Mouse (Mus musculus): ENCODE results near the gene Gmip. TPM values are rescaled to one million over a fixed set of nuclear protein-coding genes. Genes with fewer than 3 reads are reported as not detected.

The Gmip gene
- total and polyA plus RNA-seq, 3 experiments, result 25.4 to 81.8 (median 48.1) TPM

GRCm38 (mm10) chr8:69822386-69823191 is 14.1 kb downstream of the Gmip start, which contains the start of gene Lpar2 (continued):
- no peak for TF ChIP-seq UBTF (IDR thresholded peaks at IDR 0.05; ENCODE audit: low read depth, low read length)
- TF ChIP-seq MYC (IDR thresholded peaks at IDR 0.05; ENCODE audit: low read depth, low read length), result 0 out of 2 replicates have a peak, but pooled peaks have one; percentile 31
- TF ChIP-seq TCF12 (IDR thresholded peaks at IDR 0.05; ENCODE audit: low read depth, low read length), result no peak
- peak; percentile 69 for TF ChIP-seq NRF1 (IDR thresholded peaks at IDR 0.05; ENCODE audit: low read depth, low read length)
- TF ChIP-seq IRF4 (IDR thresholded peaks at IDR 0.05; ENCODE audit: low read depth, low read length), result 0 out of 2 replicates have a peak, but pooled peaks have one; percentile 19
- no peak; the same call in 1 of the 2 replicates for TF ChIP-seq ZMIZ1 (IDR thresholded peaks at IDR 0.05; ENCODE audit: low read depth, low read length)
- no peak for TF ChIP-seq E2F4 (IDR thresholded peaks at IDR 0.05; ENCODE audit: insufficient replicate concordance, low read depth, low read length)
- peak; percentile 28; the same call in 1 of the 2 replicates for TF ChIP-seq BHLHE40 (IDR thresholded peaks at IDR 0.05; ENCODE audit: low read depth, low read length)
- TF ChIP-seq POLR2AphosphoS2 (IDR thresholded peaks at IDR 0.05; ENCODE audit: low read depth, low read length), result no peak; the same call in 1 of the 2 replicates

GRCm38 (mm10) chr8:69826371-69826770 is 17.9 kb downstream of the Gmip start:
- Histone ChIP-seq H3K27ac (ENCODE audit: insufficient read depth, low read depth) (no peak overlapping the region), H3K9ac (ENCODE audit: insufficient read depth, low read depth) (no peak overlapping the region), H3K36me3 (replicated peaks in 1 of 2; ENCODE audit: control insufficient read depth in 1 of 2, insufficient read depth in 1 of 2, low read length in 1 of 2) (peaks cover 11 to 48% of the 10 kb centered on the region in 2 experiments), H3K4me2 (ENCODE audit: insufficient read depth, low read depth, poor library complexity, severe bottlenecking) (no peak overlapping the region), H3K27me3 (replicated peaks) (no peaks in the 10 kb centered on the region), H3K4me1 (ENCODE audit: control insufficient read depth in 1 of 2, insufficient read depth in 2 of 2) (peaks cover 14 to 70% of the 10 kb centered on the region in 2 experiments), H3K79me2 (replicated peaks; ENCODE audit: control insufficient read depth, extremely low read depth, insufficient read depth, poor library complexity, severe bottlenecking) (no peaks in the 10 kb centered on the region), H3K4me3 (replicated peaks in 1 of 3; ENCODE audit: low read depth in 2 of 3, low read length in 2 of 3, poor library complexity in 1 of 3) (no peak overlapping the region), H3K9me3 (replicated peaks; ENCODE audit: low read length) (no peaks in the 10 kb centered on the region)
- no peak for DNase-seq (ENCODE audit: extremely low read depth)
- in situ Hi-C loops (cut with MboI; ENCODE audit: low pct_ligation_motif_present, low pct_unique_long_range_greater_than_20kb, low sequenced_read_pairs) (no loop called here), dilution Hi-C loops (cut with MboI; ENCODE audit: extremely low pct_ligation_motif_present, extremely low pct_unique_long_range_greater_than_20kb, low sequenced_read_pairs) (no loop called here)
- TF ChIP-seq USF1 (IDR thresholded peaks at IDR 0.05; ENCODE audit: low read depth, low read length) (no peak), EP300 (IDR thresholded peaks at IDR 0.05; ENCODE audit: low read length) (no peak), MYC (IDR thresholded peaks at IDR 0.05; ENCODE audit: low read depth, low read length) (no peak), ELF1 (IDR thresholded peaks at IDR 0.05; ENCODE audit: low read depth, low read length) (no peak), TBP (conservative IDR thresholded peaks at IDR 0.05; ENCODE audit: low read depth, low read length) (no peak), ETS1 (conservative IDR thresholded peaks at IDR 0.05; ENCODE audit: low read depth, low read length) (no peak)

- 0 out of 2 replicates have a peak within 1 kb of the TSS, but pooled peaks have one; percentile 45 for H3K27ac ChIP-seq (ENCODE audit: insufficient read depth, low read depth)
- no peaks in the 10 kb centered on the region for H3K9me3 ChIP-seq (replicated peaks; ENCODE audit: low read length)
- no peaks in the 10 kb centered on the region for H3K79me2 ChIP-seq (replicated peaks; ENCODE audit: control insufficient read depth, extremely low read depth, insufficient read depth, poor library complexity, severe bottlenecking)
- peak within 1 kb of the TSS; percentile 64 to 92 (median 67) for H3K4me3 ChIP-seq (replicated peaks in 1 of 3; ENCODE audit: low read depth in 2 of 3, low read length in 2 of 3, poor library complexity in 1 of 3)
- peaks cover 11 to 50% of the 10 kb centered on the region in 2 experiments for H3K4me1 ChIP-seq (ENCODE audit: control insufficient read depth in 1 of 2, insufficient read depth in 2 of 2)
- DNase-seq (ENCODE audit: extremely low read depth), result peak; percentile 99
- H3K4me2 ChIP-seq (ENCODE audit: insufficient read depth, low read depth, poor library complexity, severe bottlenecking), result peak within 1 kb of the TSS; percentile 95
- H3K36me3 ChIP-seq (replicated peaks in 1 of 2; ENCODE audit: control insufficient read depth in 1 of 2, insufficient read depth in 1 of 2, low read length in 1 of 2), result peaks cover 0 to 7% of the 10 kb centered on the region in 2 experiments
- peak within 1 kb of the TSS; percentile 48 for H3K9ac ChIP-seq (ENCODE audit: insufficient read depth, low read depth)
- no peaks in the 10 kb centered on the region for H3K27me3 ChIP-seq (replicated peaks)
- dilution Hi-C loops (cut with MboI; ENCODE audit: extremely low pct_ligation_motif_present, extremely low pct_unique_long_range_greater_than_20kb, low sequenced_read_pairs), result no loop called here
- in situ Hi-C loops (cut with MboI; ENCODE audit: low pct_ligation_motif_present, low pct_unique_long_range_greater_than_20kb, low sequenced_read_pairs), result no loop called here
- TF ChIP-seq MAX (IDR thresholded peaks at IDR 0.05; ENCODE audit: low read length) (peak; percentile 64), PAX5 (IDR thresholded peaks at IDR 0.05; ENCODE audit: low read length) (no peak), ZKSCAN1 (IDR thresholded peaks at IDR 0.05; ENCODE audit: borderline replicate concordance, low read depth, low read length) (no peak), HCFC1 (IDR thresholded peaks at IDR 0.05; ENCODE audit: low read depth, low read length) (no peak; the same call in 1 of the 2 replicates), MAFK (IDR thresholded peaks at IDR 0.05; ENCODE audit: insufficient replicate concordance, low read length) (no peak), SIN3A (IDR thresholded peaks at IDR 0.05; ENCODE audit: low read length) (peak; percentile 37; the same call in 1 of the 2 replicates), IRF4 (IDR thresholded peaks at IDR 0.05; ENCODE audit: low read depth, low read length) (peak; percentile 66), ELF1 (IDR thresholded peaks at IDR 0.05; ENCODE audit: low read depth, low read length) (no peak), RCOR1 (conservative IDR thresholded peaks at IDR 0.05; ENCODE audit: low read depth, low read length) (no peak), MYC (IDR thresholded peaks at IDR 0.05; ENCODE audit: low read depth, low read length) (no peak), KAT2A (IDR thresholded peaks at IDR 0.05; ENCODE audit: insufficient replicate concordance, low read length) (no peak), CHD1 (IDR thresholded peaks at IDR 0.05; ENCODE audit: low read depth, low read length) (no peak), MAZ (IDR thresholded peaks at IDR 0.05; ENCODE audit: low read depth, low read length) (no peak), BHLHE40 (IDR thresholded peaks at IDR 0.05; ENCODE audit: low read depth, low read length) (peak; percentile 88), EP300 (IDR thresholded peaks at IDR 0.05; ENCODE audit: low read length) (no peak), ZMIZ1 (IDR thresholded peaks at IDR 0.05; ENCODE audit: low read depth, low read length) (no peak), MXI1 (IDR thresholded peaks at IDR 0.05; ENCODE audit: low read depth, low read length) (peak; percentile 38; the same call in 1 of the 2 replicates), E2F4 (IDR thresholded peaks at IDR 0.05; ENCODE audit: insufficient replicate concordance, low read depth, low read length) (no peak), TBP (conservative IDR thresholded peaks at IDR 0.05; ENCODE audit: low read depth, low read length) (no peak)
Observed at GRCm38 (mm10) chr8:69832298-69832853, 23.9 kb downstream of the Gmip start, which contains the start of gene Pbx4. TSS of gene Pbx4 (plus strand) at chr8:69832491.
